Mouse (Mus musculus): ENCODE data around the gene Mgarp.

DNA sequence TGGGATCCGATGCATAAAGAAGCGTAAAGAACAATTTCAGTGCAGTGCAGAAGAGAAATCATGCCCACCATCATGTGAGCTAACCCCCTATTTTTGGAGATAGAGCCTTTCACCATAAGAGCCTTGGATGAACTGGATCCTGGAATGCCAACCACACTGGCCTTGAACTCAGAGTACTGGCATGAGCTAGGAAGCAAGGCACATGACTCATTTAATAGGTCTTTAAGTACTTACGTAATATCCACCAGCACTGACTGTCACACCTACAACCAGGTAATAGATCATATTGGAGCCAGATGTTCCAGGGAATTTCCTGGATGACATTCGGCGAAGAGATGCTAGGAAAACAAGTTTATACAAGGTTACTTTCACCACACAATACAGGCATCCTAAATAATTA lies 4.9 kb downstream of the Mgarp start:
- TF ChIP-seq CTCF (IDR thresholded peaks at IDR 0.05; ENCODE audit: low read depth, low read length) (no peak), GATA1 (IDR thresholded peaks at IDR 0.05; ENCODE audit: borderline replicate concordance, low read length) (no peak), POLR2AphosphoS5 (IDR thresholded peaks at IDR 0.05; ENCODE audit: insufficient replicate concordance, low read depth, low read length) (no peak), TAL1 (conservative IDR thresholded peaks at IDR 0.05; ENCODE audit: low read depth, low read length) (no peak)

Measured in G1E (cell line).